Mouse (Mus musculus) liver, embryonic 15.5 days (tissue): ENCODE measurements at regions not wholly inside any gene's neighbourhood (a gene's known extent, or its start where the extent isn't known, plus 50 kb on each side); places are given as distances from the start of the nearest gene placed in this dataset.

ENCODE experiments used
- ATAC-seq: fragments of 200-750 bp; cut with Nextera tagmentation; 2 replicates; pipeline ENCODE4 v1.8.0; 2017; ENCODE audit warnings: moderate number of reproducible peaks, mild to moderate bottlenecking, moderate library complexity; ENCODE audit not compliant: insufficient read depth
- H3K27ac ChIP-seq: fragments of 300-500 bp; sonication (generic); replicated peaks from 2 replicates; pipeline ENCODE4 v1.5.1; 2015; ENCODE audit warnings: mild to moderate bottlenecking, inconsistent platforms
- H3K27me3 ChIP-seq: fragments of 300-500 bp; sonication (generic); 2 replicates; pipeline ENCODE4 v1.6.1; 2015; ENCODE audit warnings: mild to moderate bottlenecking, inconsistent platforms
- H3K36me3 ChIP-seq: fragments of 300-500 bp; sonication (generic); replicated peaks from 2 replicates; pipeline ENCODE4 v1.6.1; 2015; ENCODE audit warnings: moderate library complexity, mild to moderate bottlenecking, inconsistent platforms
- H3K4me1 ChIP-seq: fragments of 300-500 bp; sonication (generic); replicated peaks from 2 replicates; pipeline ENCODE4 v1.6.1; 2015; ENCODE audit warnings: inconsistent platforms
- H3K4me2 ChIP-seq: fragments of 300-500 bp; sonication (generic); 2 replicates; pipeline ENCODE4 v1.6.1; 2015; ENCODE audit warnings: moderate library complexity, mild to moderate bottlenecking, inconsistent platforms
- H3K4me3 ChIP-seq: fragments of 300-500 bp; sonication (generic); replicated peaks from 2 replicates; pipeline ENCODE4 v1.5.1; 2015; ENCODE audit warnings: mild to moderate bottlenecking, inconsistent platforms
- H3K9ac ChIP-seq: fragments of 300-500 bp; sonication (generic); 2 replicates; pipeline ENCODE4 v1.6.1; 2015; ENCODE audit warnings: moderate library complexity, mild to moderate bottlenecking, inconsistent platforms
- H3K9me3 ChIP-seq: fragments of 300-500 bp; sonication (generic); replicated peaks from 2 replicates; pipeline ENCODE4 v1.6.1; 2016; ENCODE audit warnings: inconsistent platforms
- WGBS: fragments of 180-500 bp; shearing (Covaris S2); methylation state at CpG from one replicate; pipeline ENCODE4 v1.1.7; 2015; ENCODE audit warnings: mixed read lengths; ENCODE audit not compliant: insufficient replicate concordance; 5-methylcytosine and 5-hydroxymethylcytosine counted together

GRCm38 (mm10) chr16:75365361-75365994, 220.4 kb downstream of the Lipi start:
- Histone ChIP-seq H3K4me2 (no peak overlapping the region), H3K27me3 (no peaks in the 10 kb centered on the region), H3K4me3 (no peak overlapping the region), H3K27ac (no peak overlapping the region), H3K36me3 (no peaks in the 10 kb centered on the region), H3K9me3 (no peaks in the 10 kb centered on the region), H3K9ac (no peak overlapping the region), H3K4me1 (no peaks in the 10 kb centered on the region)
- no peak for ATAC-seq
- WGBS, result 57% methylated on average over 8 of the region's 8 CpGs

- H3K27ac ChIP-seq, result no peak overlapping the region
- no peaks in the 10 kb centered on the region for H3K27me3 ChIP-seq
- no peaks in the 10 kb centered on the region for H3K9me3 ChIP-seq
- no peaks in the 10 kb centered on the region for H3K4me1 ChIP-seq
- H3K9ac ChIP-seq, result no peak overlapping the region
- no peaks in the 10 kb centered on the region for H3K36me3 ChIP-seq
- no peak overlapping the region for H3K4me2 ChIP-seq
- 50% methylated on average over 4 of the region's 4 CpGs for WGBS
- no peak for ATAC-seq
- no peak overlapping the region for H3K4me3 ChIP-seq
Observed at GRCm38 (mm10) chr16:75362095-75362494, 223.8 kb downstream of the Lipi start.

GRCm38 (mm10) chr16:75360791-75361190, 225.1 kb downstream of the Lipi start:
- H3K27ac ChIP-seq, result no peak overlapping the region
- ATAC-seq, result no peak
- H3K4me1 ChIP-seq, result no peaks in the 10 kb centered on the region
- no peak overlapping the region for H3K4me2 ChIP-seq
- H3K36me3 ChIP-seq, result no peaks in the 10 kb centered on the region
- H3K9ac ChIP-seq, result no peak overlapping the region
- H3K27me3 ChIP-seq, result no peaks in the 10 kb centered on the region
- H3K9me3 ChIP-seq, result no peaks in the 10 kb centered on the region
- 65% methylated on average over 4 of the region's 4 CpGs for WGBS
- no peak overlapping the region for H3K4me3 ChIP-seq

- ATAC-seq, result no peak
- Histone ChIP-seq H3K27ac (no peak overlapping the region), H3K27me3 (no peaks in the 10 kb centered on the region)
Observed at GRCm38 (mm10) chr16:75353394-75353793, 232.5 kb downstream of the Lipi start.

GRCm38 (mm10) chr16:75344201-75344927, 241.5 kb downstream of the Lipi start:
- Histone ChIP-seq H3K4me1 (peaks cover 13% of the 10 kb centered on the region; the same call in 1 of the 2 replicates), H3K36me3 (no peaks in the 10 kb centered on the region), H3K9ac (no peak overlapping the region), H3K27me3 (no peaks in the 10 kb centered on the region), H3K27ac (no peak overlapping the region; the same call in 1 of the 2 replicates), H3K4me3 (no peak overlapping the region), H3K4me2 (peak overlapping the region; percentile 55), H3K9me3 (no peaks in the 10 kb centered on the region)
- WGBS, result 42% methylated on average over 8 of the region's 8 CpGs
- ATAC-seq, result peak; percentile 45; the same call in 1 of the 2 replicates

More at GRCm38 (mm10) chr16:75353394-75353793, 232.5 kb downstream of the Lipi start:
- H3K4me3 ChIP-seq, result no peak overlapping the region
- no peaks in the 10 kb centered on the region for H3K36me3 ChIP-seq
- H3K4me2 ChIP-seq, result no peak overlapping the region
- WGBS, result 49% methylated on average over 1 of the region's 1 CpGs
- H3K9ac ChIP-seq, result no peak overlapping the region
- no peaks in the 10 kb centered on the region for H3K4me1 ChIP-seq
- H3K9me3 ChIP-seq, result no peaks in the 10 kb centered on the region

- 19% methylated on average over 11 of the region's 11 CpGs for WGBS
- no peak overlapping the region for H3K27ac ChIP-seq
- H3K4me2 ChIP-seq, result peak overlapping the region; percentile 55
- H3K27me3 ChIP-seq, result no peaks in the 10 kb centered on the region
- H3K36me3 ChIP-seq, result no peaks in the 10 kb centered on the region
- H3K4me3 ChIP-seq, result peak overlapping the region; percentile 32
- no peaks in the 10 kb centered on the region for H3K9me3 ChIP-seq
- no peak overlapping the region for H3K9ac ChIP-seq
- peaks cover 13% of the 10 kb centered on the region; the same call in 1 of the 2 replicates for H3K4me1 ChIP-seq
- ATAC-seq, result peak; percentile 90
Observed at GRCm38 (mm10) chr16:75343028-75343901, 242.6 kb downstream of the Lipi start.

GRCm38 (mm10) chr16:75334228-75334627, 251.6 kb downstream of the Lipi start:
- H3K36me3 ChIP-seq, result no peaks in the 10 kb centered on the region
- H3K4me1 ChIP-seq, result no peaks in the 10 kb centered on the region
- ATAC-seq, result no peak
- no peak overlapping the region for H3K9ac ChIP-seq
- H3K4me3 ChIP-seq, result no peak overlapping the region
- H3K27me3 ChIP-seq, result no peaks in the 10 kb centered on the region
- WGBS, result 64% methylated on average over 2 of the region's 2 CpGs
- H3K4me2 ChIP-seq, result no peak overlapping the region
- no peak overlapping the region for H3K27ac ChIP-seq
- no peaks in the 10 kb centered on the region for H3K9me3 ChIP-seq

GRCm38 (mm10) chr16:75333750-75334149, 252.1 kb downstream of the Lipi start:
- H3K27ac ChIP-seq, result no peak overlapping the region
- H3K36me3 ChIP-seq, result no peaks in the 10 kb centered on the region
- ATAC-seq, result no peak
- H3K27me3 ChIP-seq, result no peaks in the 10 kb centered on the region
- WGBS, result 54% methylated on average over 5 of the region's 5 CpGs
- no peak overlapping the region for H3K9ac ChIP-seq
- H3K4me3 ChIP-seq, result no peak overlapping the region
- H3K9me3 ChIP-seq, result no peaks in the 10 kb centered on the region
- H3K4me2 ChIP-seq, result no peak overlapping the region
- H3K4me1 ChIP-seq, result no peaks in the 10 kb centered on the region

GRCm38 (mm10) chr16:75332853-75333252, 253.0 kb downstream of the Lipi start:
- Histone ChIP-seq H3K4me3 (no peak overlapping the region), H3K36me3 (no peaks in the 10 kb centered on the region), H3K27ac (no peak overlapping the region), H3K4me1 (no peaks in the 10 kb centered on the region), H3K9ac (no peak overlapping the region), H3K9me3 (no peaks in the 10 kb centered on the region), H3K4me2 (no peak overlapping the region), H3K27me3 (no peaks in the 10 kb centered on the region)
- ATAC-seq, result no peak
- 64% methylated on average over 4 of the region's 4 CpGs for WGBS

GRCm38 (mm10) chr16:75325296-75325695, 260.6 kb downstream of the Lipi start:
- H3K36me3 ChIP-seq, result no peaks in the 10 kb centered on the region
- H3K4me3 ChIP-seq, result no peak overlapping the region
- no peak for ATAC-seq

GRCm38 (mm10) chr16:75304743-75305142, 281.1 kb downstream of the Lipi start:
- Histone ChIP-seq H3K4me3 (no peak overlapping the region), H3K27ac (no peak overlapping the region), H3K9ac (no peak overlapping the region), H3K27me3 (no peaks in the 10 kb centered on the region), H3K36me3 (no peaks in the 10 kb centered on the region), H3K4me1 (no peaks in the 10 kb centered on the region), H3K9me3 (no peaks in the 10 kb centered on the region), H3K4me2 (no peak overlapping the region)
- 54% methylated on average over 4 of the region's 4 CpGs for WGBS
- ATAC-seq, result no peak

More at GRCm38 (mm10) chr16:75325296-75325695, 260.6 kb downstream of the Lipi start:
- H3K4me2 ChIP-seq, result no peak overlapping the region
- H3K27ac ChIP-seq, result no peak overlapping the region
- no peaks in the 10 kb centered on the region for H3K9me3 ChIP-seq
- 47% methylated on average over 1 of the region's 1 CpGs for WGBS
- no peaks in the 10 kb centered on the region for H3K4me1 ChIP-seq
- no peaks in the 10 kb centered on the region for H3K27me3 ChIP-seq
- H3K9ac ChIP-seq, result no peak overlapping the region
